Mouse (Mus musculus) heart, adult 2 months (tissue): ENCODE measurements at regions not wholly inside any gene's neighbourhood (a gene's known extent, or its start where the extent isn't known, plus 50 kb on each side); places are given as distances from the start of the nearest gene placed in this dataset.

Experiments used
- CTCF ChIP-seq: fragments of 200-600 bp; IDR thresholded peaks from 2 replicates; pipeline ENCODE4 v1.8.1; 2022; ENCODE audit warnings: antibody characterized with exemption, mild to moderate bottlenecking, moderate library complexity
- EP300 ChIP-seq: fragments of 200-500 bp; IDR thresholded peaks from 2 replicates; pipeline ENCODE4 v1.6.1; 2011; ENCODE audit warnings: low read depth, low read length, control low read depth; ENCODE audit not compliant: insufficient read depth
- POLR2A ChIP-seq: fragments of 200-500 bp; IDR thresholded peaks from 2 replicates; pipeline ENCODE4 v1.6.1; 2011; ENCODE audit warnings: mild to moderate bottlenecking, low read depth, low read length, control low read depth; ENCODE audit not compliant: insufficient read depth

- no peak for TF ChIP-seq POLR2A
- TF ChIP-seq EP300 = no peak
- TF ChIP-seq CTCF = no peak
Measured at GRCm38 (mm10) chr9:101509196-101509595, 257.6 kb upstream of the Ppp2r3a start.
